26 mouse cellular contexts compared by ENCODE assay signal in the genomic region with DNA sequence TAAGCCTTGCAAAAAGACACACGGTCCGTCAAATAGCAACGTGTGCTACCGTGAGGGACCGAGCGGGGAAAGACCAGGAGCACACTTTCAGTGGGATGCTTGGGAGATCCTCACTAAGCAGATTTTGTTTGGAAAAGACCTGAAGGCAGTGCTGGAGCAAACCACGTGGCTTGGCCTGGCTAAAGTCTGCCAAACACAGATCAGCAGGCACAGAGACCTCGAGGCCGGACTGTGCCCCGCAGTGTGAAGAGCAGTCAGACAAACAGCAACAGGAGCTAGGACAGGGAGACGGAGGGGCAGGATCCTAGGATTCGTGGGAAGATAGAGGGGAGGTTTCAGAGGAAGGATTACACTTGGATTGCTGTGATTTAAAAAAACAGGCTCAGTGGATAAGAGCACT. TPM values are rescaled to one million over a fixed set of nuclear protein-coding genes. Genes with fewer than 3 reads are reported as not detected.
DNase-seq lines count a peak whose midpoint lies in the region; ATAC-seq and TF ChIP-seq lines count a peak whose summit lies in the region.
"Had no signal": no experiment of that assay in that cellular context is flagged by ENCODE, and none has a peak within 500 bp of the region (broad histone marks: within the 10 kb centered on the region; RNA-seq: fewer than 3 reads in every experiment).

No protein-coding gene starts in this region.

- no peak for TF ChIP-seq CTCF in kidney, adult 2 months (conservative IDR thresholded peaks at IDR 0.05; ENCODE audit: insufficient read depth, insufficient read length, low read depth, low read length)
- no peak for TF ChIP-seq CTCF in kidney, postnatal 0 days (IDR thresholded peaks at IDR 0.05; ENCODE audit: low read depth)

- no peaks in the 10 kb centered on the region for H3K9me3 ChIP-seq in kidney, embryonic 16.5 days (ENCODE audit: low read length)
- H3K9me3 ChIP-seq in kidney, postnatal 0 days (replicated peaks; ENCODE audit: low read length), result no peaks in the 10 kb centered on the region
- H3K9me3 ChIP-seq: embryonic facial prominence, embryonic 15.5 days; forebrain, embryonic 10.5 days; heart, embryonic 15.5 days; hindbrain, embryonic 13.5 days had no signal

- H3K36me3 ChIP-seq in kidney, adult 2 months (ENCODE audit: control insufficient read depth, insufficient read depth, low read length), result no peaks in the 10 kb centered on the region
- no peaks in the 10 kb centered on the region for H3K36me3 ChIP-seq in kidney, embryonic 16.5 days (ENCODE audit: insufficient read depth, low read length)
- no peaks in the 10 kb centered on the region for H3K36me3 ChIP-seq in kidney, postnatal 0 days (ENCODE audit: insufficient read depth, low read length)
- H3K36me3 ChIP-seq: embryonic facial prominence, embryonic 15.5 days; forebrain, embryonic 10.5 days; heart, embryonic 15.5 days; hindbrain, embryonic 13.5 days had no signal

- peak overlapping the region; percentile 77 for H3K27ac ChIP-seq in kidney, adult 2 months (ENCODE audit: insufficient read depth, low read depth, low read length)
- no peak overlapping the region for H3K27ac ChIP-seq in kidney, embryonic 16.5 days (ENCODE audit: low read length)
- no peak overlapping the region for H3K27ac ChIP-seq in kidney, postnatal 0 days
- H3K27ac ChIP-seq: embryonic facial prominence, embryonic 15.5 days; forebrain, embryonic 10.5 days; heart, adult 2 months; heart, embryonic 15.5 days; hindbrain, embryonic 13.5 days had no signal

- WGBS in kidney, adult 2 months, result 51% methylated on average over 12 of the region's 12 CpGs
- WGBS in kidney, embryonic 16.5 days, result 79% methylated on average over 12 of the region's 12 CpGs
- 72% methylated on average over 12 of the region's 12 CpGs for WGBS in kidney, postnatal 0 days

- H3K4me1 ChIP-seq in kidney, adult 2 months (ENCODE audit: control insufficient read depth, insufficient read depth, low read length), result peaks cover 15% of the 10 kb centered on the region; the same call in 1 of the 2 replicates
- no peaks in the 10 kb centered on the region for H3K4me1 ChIP-seq in kidney, embryonic 16.5 days (ENCODE audit: insufficient read depth, low read length)
- H3K4me1 ChIP-seq in kidney, postnatal 0 days (replicated peaks; ENCODE audit: insufficient read depth, low read length), result no peaks in the 10 kb centered on the region; the same call in 1 of the 2 replicates

- DNase-seq in kidney, adult 2 months, result peak; percentile 93
- peak; percentile 84 for DNase-seq in kidney, adult 8-10 months
- no peak for DNase-seq in kidney, postnatal 0 days (ENCODE audit: low spot score)
- peak; percentile 82 to 90 for DNase-seq in kidney, postnatal 36 days
- DNase-seq in gastrocnemius, postnatal 4 days (ENCODE audit: low spot score in 2 of 2), result no peak
- no peak for DNase-seq in adrenal gland, adult (ENCODE audit: inconsistent age in 2 of 2, low spot score in 1 of 2)
- DNase-seq: adrenal gland, adult 8-10 months; adrenal gland, postnatal 36 days; cerebellum, adult 2 months; cerebellum, postnatal 10 days; embryo, embryonic 11 days; heart, adult 2 months; heart, postnatal 14 days had no signal

- no peak overlapping the region for H3K4me2 ChIP-seq in kidney, embryonic 16.5 days (replicated peaks; ENCODE audit: low read depth, low read length)
- no peak overlapping the region for H3K4me2 ChIP-seq in kidney, postnatal 0 days (ENCODE audit: low read length)
- H3K4me2 ChIP-seq: embryonic facial prominence, embryonic 15.5 days; heart, embryonic 11.5 days; heart, embryonic 15.5 days; hindbrain, embryonic 13.5 days had no signal

- no peak for ATAC-seq in kidney, embryonic 16.5 days (ENCODE audit: low FRiP score, low TSS enrichment)
- ATAC-seq in kidney, postnatal 0 days (replicated peaks; ENCODE audit: low FRiP score, low read depth), result peak; percentile 60
- ATAC-seq: forebrain, embryonic 14.5 days; Patski had no signal

- H3K4me3 ChIP-seq in kidney, adult 2 months (ENCODE audit: insufficient read depth, low read depth, low read length), result no peak overlapping the region
- H3K4me3 ChIP-seq in kidney, embryonic 16.5 days (ENCODE audit: low read length), result no peak overlapping the region
- H3K4me3 ChIP-seq in kidney, postnatal 0 days (replicated peaks; ENCODE audit: low read depth, low read length), result no peak overlapping the region
- H3K4me3 ChIP-seq: embryonic facial prominence, embryonic 15.5 days; erythroblast, embryonic 14.5 days; forebrain, embryonic 10.5 days; heart, adult 2 months; heart, embryonic 15.5 days; hindbrain, embryonic 13.5 days had no signal

- H3K27me3 ChIP-seq in kidney, adult 2 months (replicated peaks; ENCODE audit: control insufficient read depth, insufficient read depth, low read length), result no peaks in the 10 kb centered on the region; the same call in 1 of the 2 replicates
- H3K27me3 ChIP-seq in kidney, embryonic 16.5 days (ENCODE audit: insufficient read depth, low read length), result no peaks in the 10 kb centered on the region; the same call in 1 of the 2 replicates
- H3K27me3 ChIP-seq in kidney, postnatal 0 days (ENCODE audit: insufficient read depth, low read length), result no peaks in the 10 kb centered on the region
- H3K27me3 ChIP-seq: CH12.LX; embryonic facial prominence, embryonic 15.5 days; Patski had no signal

- H3K9ac ChIP-seq in kidney, embryonic 16.5 days (replicated peaks; ENCODE audit: low read length), result no peak overlapping the region
- no peak overlapping the region for H3K9ac ChIP-seq in kidney, postnatal 0 days (ENCODE audit: low read depth, low read length)
- H3K9ac ChIP-seq: embryonic facial prominence, embryonic 15.5 days; heart, embryonic 15.5 days; hindbrain, embryonic 13.5 days had no signal

- TF ChIP-seq POLR2A in kidney, adult 2 months (IDR thresholded peaks at IDR 0.05; ENCODE audit: low read depth, low read length), result no peak

RNA-seq across cellular contexts. Expression of a gene that starts 4.9 kb away (rescaled TPM):
- polyA plus RNA-seq in kidney, adult 2 months (2012; rRNA removed), result 24.5 and 27.5 TPM in 2 replicates
- polyA plus RNA-seq in kidney, embryonic 16.5 days (2015; fragmentation: Nextera tagmentation; extraction: Ambion mirVana), result 52.8 and 58.2 TPM in 2 replicates
- 37.4 and 40.2 TPM in 2 replicates for polyA plus RNA-seq in kidney, postnatal 0 days (2015; fragmentation: Nextera tagmentation; extraction: Ambion mirVana)
- 10 to 100 TPM; 18.3 to 18.8 TPM for total RNA-seq in gastrocnemius, postnatal 4 days (2021)

RNA-seq across cellular contexts. Expression of a gene that starts 5.0 kb away (rescaled TPM):
- polyA plus RNA-seq in kidney, adult 2 months (2012; rRNA removed), result 2.4 and 3.1 TPM in 2 replicates
- 0.76 and 0.94 TPM in 2 replicates for polyA plus RNA-seq in kidney, embryonic 16.5 days (2015; fragmentation: Nextera tagmentation; extraction: Ambion mirVana)
- 0.89 and 1.3 TPM in 2 replicates for polyA plus RNA-seq in kidney, postnatal 0 days (2015; fragmentation: Nextera tagmentation; extraction: Ambion mirVana)
- total RNA-seq in gastrocnemius, postnatal 4 days (2021), result 1 to 10 TPM in 1 of 2 experiments, under 1 TPM in 1; 0.78 to 1.1 TPM
- total RNA-seq: gastrocnemius, adult 8-10 months; heart, adult 2 months; hematopoietic stem cell, adult 5-6 weeks had no signal
- polyA plus RNA-seq: erythroblast, embryonic 14.5 days had no signal

RNA-seq across cellular contexts. Expression of a gene that starts 5.6 kb away (rescaled TPM):
- 54.0 and 58.1 TPM in 2 replicates for polyA plus RNA-seq in kidney, adult 2 months (2012; rRNA removed)
- polyA plus RNA-seq in kidney, embryonic 16.5 days (2015; fragmentation: Nextera tagmentation; extraction: Ambion mirVana), result 102 and 103 TPM in 2 replicates
- polyA plus RNA-seq in kidney, postnatal 0 days (2015; fragmentation: Nextera tagmentation; extraction: Ambion mirVana), result 97.3 and 109 TPM in 2 replicates
- total RNA-seq in gastrocnemius, postnatal 4 days (2021), result 10 to 100 TPM; 29.2 to 38.5 TPM

RNA-seq across cellular contexts. Expression of a gene that starts 11.8 kb away (rescaled TPM):
- polyA plus RNA-seq in kidney, adult 2 months (2012; rRNA removed), result 13.5 and 14.3 TPM in 2 replicates
- 32.6 and 53.8 TPM in 2 replicates for polyA plus RNA-seq in kidney, embryonic 16.5 days (2015; fragmentation: Nextera tagmentation; extraction: Ambion mirVana)
- 38.9 and 58.0 TPM in 2 replicates for polyA plus RNA-seq in kidney, postnatal 0 days (2015; fragmentation: Nextera tagmentation; extraction: Ambion mirVana)
- under 1 TPM; 0.78 to 0.86 TPM for total RNA-seq in gastrocnemius, postnatal 4 days (2021)
- total RNA-seq: gastrocnemius, adult 8-10 months; hematopoietic stem cell, adult 5-6 weeks had no signal
- polyA plus RNA-seq: embryonic facial prominence, embryonic 11.5 days; erythroblast, embryonic 14.5 days had no signal

RNA-seq across cellular contexts. Expression of a gene that starts 23.7 kb away (rescaled TPM):
- polyA plus RNA-seq in kidney, adult 2 months (2012; rRNA removed), result 13.1 and 15.3 TPM in 2 replicates
- polyA plus RNA-seq in kidney, embryonic 16.5 days (2015; fragmentation: Nextera tagmentation; extraction: Ambion mirVana), result 1.2 and 1.4 TPM in 2 replicates
- 1.6 and 1.9 TPM in 2 replicates for polyA plus RNA-seq in kidney, postnatal 0 days (2015; fragmentation: Nextera tagmentation; extraction: Ambion mirVana)
- 1 to 10 TPM; 1.6 to 1.7 TPM for total RNA-seq in gastrocnemius, postnatal 4 days (2021)
- polyA plus RNA-seq: erythroblast, embryonic 14.5 days had no signal

Comparison
In these comparisons a context has a peak if more than half of its experiments do, and no peak if none do; other contexts are left out.
1. DNase-seq: peak in kidney, adult 2 months (single experiment), kidney, adult 8-10 months (2 of 2) and kidney, postnatal 36 days (2 of 2); none in kidney, postnatal 0 days (single experiment), gastrocnemius, postnatal 4 days (0 of 2) and adrenal gland, adult (0 of 2).